Mouse (Mus musculus) midbrain, embryonic 14.5 days (tissue): ENCODE data around the gene Nim1k. TPM values are rescaled to one million over a fixed set of nuclear protein-coding genes. Genes with fewer than 3 reads are reported as not detected.

Experiments
- ATAC-seq: fragments of 200-750 bp; cut with Nextera tagmentation; 2 replicates; pipeline ENCODE4 v1.8.0; 2017; ENCODE audit warnings: moderate number of reproducible peaks, moderate library complexity; ENCODE audit not compliant: low FRiP score, low TSS enrichment
- DNase-seq: peaks from one replicate; pipeline ENCODE4 v3.0.0-alpha.2; 2015
- H3K27ac ChIP-seq: fragments of 300-500 bp; sonication (generic); replicated peaks from 2 replicates; pipeline ENCODE4 v1.5.1; 2014; ENCODE audit warnings: mild to moderate bottlenecking, low read depth, low read length, moderate library complexity
- H3K27me3 ChIP-seq: fragments of 300-500 bp; sonication (generic); 2 replicates; pipeline ENCODE4 v1.6.1; 2014; ENCODE audit warnings: low read length, control low read depth, mixed read lengths; ENCODE audit not compliant: control insufficient read depth, insufficient read depth
- H3K36me3 ChIP-seq: fragments of 300-500 bp; sonication (generic); 2 replicates; pipeline ENCODE4 v1.6.1; 2014; ENCODE audit warnings: low read length, control low read depth; ENCODE audit not compliant: control insufficient read depth, insufficient read depth
- H3K4me1 ChIP-seq: fragments of 300-500 bp; sonication (generic); 2 replicates; pipeline ENCODE4 v1.6.1; 2014; ENCODE audit warnings: mild to moderate bottlenecking, antibody characterized with exemption, low read length, control low read depth; ENCODE audit not compliant: control insufficient read depth, insufficient read depth
- H3K4me2 ChIP-seq: fragments of 300-500 bp; sonication (generic); 2 replicates; pipeline ENCODE4 v1.6.1; 2014; ENCODE audit warnings: mild to moderate bottlenecking, low read length, moderate library complexity
- H3K4me3 ChIP-seq: fragments of 300-500 bp; sonication (generic); replicated peaks from 2 replicates; pipeline ENCODE4 v1.5.1; 2014; ENCODE audit warnings: low read depth, low read length
- H3K9ac ChIP-seq: fragments of 300-500 bp; sonication (generic); replicated peaks from 2 replicates; pipeline ENCODE4 v1.6.1; 2014; ENCODE audit warnings: mild to moderate bottlenecking, low read length, moderate library complexity
- H3K9me3 ChIP-seq: fragments of 300-500 bp; sonication (generic); 2 replicates; pipeline ENCODE4 v1.6.1; 2016; ENCODE audit warnings: low read length, control low read depth, mixed read lengths; ENCODE audit not compliant: control insufficient read depth
- WGBS: fragments of 180-500 bp; shearing (Covaris S2); extraction: QIAGEN DNeasy Blood & Tissue Kit; methylation state at CpG from one replicate; pipeline ENCODE4 v1.1.7; 2014; 5-methylcytosine and 5-hydroxymethylcytosine counted together
- polyA plus RNA-seq: library from polyadenylated mRNA; unstranded; fragments of >200 nt; fragmentation: Nextera tagmentation; extraction: Ambion mirVana; gene quantifications from 2 replicates; pipeline ENCODE4 v1.2.1, GENCODE M21; 2014

Gene Nim1k
- polyA plus RNA-seq, 1 experiment from 2014 or later = 3.8 TPM

GRCm38 (mm10) chr13:119716105-119716504 is 39.6 kb downstream of the Nim1k start:
- no peaks in the 10 kb centered on the region for H3K27me3 ChIP-seq
- no peak overlapping the region for H3K4me3 ChIP-seq
- DNase-seq (no peak), ATAC-seq (no peak)
- WGBS = 83% methylated on average over 2 of the region's 2 CpGs
- no peaks in the 10 kb centered on the region for H3K9me3 ChIP-seq
- no peak overlapping the region for H3K27ac ChIP-seq
- no peak overlapping the region for H3K4me2 ChIP-seq
- no peaks in the 10 kb centered on the region for H3K4me1 ChIP-seq
- peaks cover 20% of the 10 kb centered on the region; the same call in 1 of the 2 replicates for H3K36me3 ChIP-seq
- H3K9ac ChIP-seq = no peak overlapping the region

DNA sequence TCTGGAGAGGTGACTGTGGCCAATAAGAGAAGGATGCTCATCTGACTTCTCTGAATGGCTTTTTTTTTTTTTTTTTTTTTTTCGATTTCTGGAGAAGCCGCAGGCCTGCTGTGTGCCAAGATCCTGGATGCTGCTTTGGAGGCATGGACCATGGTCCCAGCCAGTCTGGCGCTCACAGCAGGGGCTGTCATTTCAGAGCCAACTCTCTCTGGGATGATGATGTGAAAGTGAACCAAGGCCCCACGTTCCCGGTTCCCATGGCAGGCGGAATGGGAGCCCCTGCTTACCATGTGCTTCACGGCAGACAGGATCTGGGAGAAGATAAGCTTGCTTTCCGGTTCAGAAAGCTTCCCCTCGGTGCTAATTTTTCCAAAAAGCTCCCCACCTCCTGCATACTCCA is 41.9 kb downstream of the Nim1k start:
- WGBS = 74% methylated on average over 9 of the region's 9 CpGs
- no peaks in the 10 kb centered on the region for H3K9me3 ChIP-seq
- no peak overlapping the region for H3K9ac ChIP-seq
- H3K4me3 ChIP-seq = no peak overlapping the region
- no peak for DNase-seq
- H3K4me2 ChIP-seq = no peak overlapping the region
- H3K27ac ChIP-seq = no peak overlapping the region
- no peaks in the 10 kb centered on the region for H3K4me1 ChIP-seq
- no peak for ATAC-seq
- no peaks in the 10 kb centered on the region for H3K27me3 ChIP-seq
- peaks cover 42% of the 10 kb centered on the region for H3K36me3 ChIP-seq

- DNase-seq (no peak), ATAC-seq (no peak)
- H3K27ac ChIP-seq = no peak overlapping the region
- 74% methylated on average over 8 of the region's 8 CpGs for WGBS
- no peaks in the 10 kb centered on the region for H3K4me1 ChIP-seq
- H3K4me3 ChIP-seq = no peak overlapping the region
- H3K9ac ChIP-seq = no peak overlapping the region
- H3K9me3 ChIP-seq = no peaks in the 10 kb centered on the region
- H3K27me3 ChIP-seq = no peaks in the 10 kb centered on the region
- H3K36me3 ChIP-seq = peaks cover 47% of the 10 kb centered on the region
- H3K4me2 ChIP-seq = no peak overlapping the region
These were observed 42.4 kb downstream of the Nim1k start for GRCm38 (mm10) chr13:119713107-119713787.

DNA sequence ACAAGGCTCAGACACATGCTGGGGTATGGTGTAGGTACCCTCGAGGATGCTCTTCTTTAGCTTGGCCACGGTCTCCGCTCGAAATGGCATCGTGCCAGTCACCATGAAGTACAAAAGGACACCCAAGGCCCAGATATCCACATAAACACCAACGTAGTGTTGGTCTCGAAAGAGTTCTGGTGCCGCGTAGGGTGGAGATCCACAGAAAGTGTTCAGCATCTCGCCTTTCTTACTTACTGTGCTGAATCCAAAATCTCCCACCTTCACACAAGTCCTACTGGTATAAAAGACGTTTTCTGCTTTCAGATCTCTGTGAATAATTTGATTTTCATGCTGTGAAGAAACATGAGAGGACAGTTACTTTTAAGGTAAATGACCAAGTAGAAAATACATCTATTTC is 43.2 kb downstream of the Nim1k start:
- DNase-seq (no peak), ATAC-seq (no peak)
- Histone ChIP-seq H3K27ac (no peak overlapping the region), H3K4me2 (no peak overlapping the region), H3K4me1 (no peaks in the 10 kb centered on the region), H3K36me3 (peaks cover 52% of the 10 kb centered on the region), H3K4me3 (no peak overlapping the region), H3K27me3 (no peaks in the 10 kb centered on the region), H3K9me3 (no peaks in the 10 kb centered on the region), H3K9ac (no peak overlapping the region)
- WGBS = 91% methylated on average over 11 of the region's 11 CpGs

DNA sequence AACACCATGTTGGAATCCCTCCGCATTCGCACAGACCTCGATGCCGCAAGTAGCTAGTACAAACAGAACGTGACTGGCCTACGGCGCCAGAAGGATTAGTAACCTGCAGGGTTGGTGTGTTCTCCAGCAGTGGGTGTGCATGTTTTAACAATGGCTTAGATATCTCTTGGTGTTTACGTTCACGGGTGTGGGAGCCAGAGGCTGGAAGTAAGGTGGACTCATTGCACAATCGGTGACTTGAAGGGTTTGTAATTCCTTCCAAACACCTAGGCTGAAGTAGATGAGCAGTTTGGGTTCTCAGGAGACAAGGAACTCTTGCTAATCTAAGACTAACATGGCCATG is 45.4 kb downstream of the Nim1k start:
- DNase-seq (no peak), ATAC-seq (no peak)
- no peak overlapping the region for H3K9ac ChIP-seq
- H3K27ac ChIP-seq = no peak overlapping the region
- no peaks in the 10 kb centered on the region for H3K4me1 ChIP-seq
- 84% methylated on average over 10 of the region's 10 CpGs for WGBS
- H3K4me3 ChIP-seq = no peak overlapping the region
- no peak overlapping the region for H3K4me2 ChIP-seq
- no peaks in the 10 kb centered on the region for H3K9me3 ChIP-seq
- peaks cover 71% of the 10 kb centered on the region for H3K36me3 ChIP-seq
- H3K27me3 ChIP-seq = no peaks in the 10 kb centered on the region

DNA sequence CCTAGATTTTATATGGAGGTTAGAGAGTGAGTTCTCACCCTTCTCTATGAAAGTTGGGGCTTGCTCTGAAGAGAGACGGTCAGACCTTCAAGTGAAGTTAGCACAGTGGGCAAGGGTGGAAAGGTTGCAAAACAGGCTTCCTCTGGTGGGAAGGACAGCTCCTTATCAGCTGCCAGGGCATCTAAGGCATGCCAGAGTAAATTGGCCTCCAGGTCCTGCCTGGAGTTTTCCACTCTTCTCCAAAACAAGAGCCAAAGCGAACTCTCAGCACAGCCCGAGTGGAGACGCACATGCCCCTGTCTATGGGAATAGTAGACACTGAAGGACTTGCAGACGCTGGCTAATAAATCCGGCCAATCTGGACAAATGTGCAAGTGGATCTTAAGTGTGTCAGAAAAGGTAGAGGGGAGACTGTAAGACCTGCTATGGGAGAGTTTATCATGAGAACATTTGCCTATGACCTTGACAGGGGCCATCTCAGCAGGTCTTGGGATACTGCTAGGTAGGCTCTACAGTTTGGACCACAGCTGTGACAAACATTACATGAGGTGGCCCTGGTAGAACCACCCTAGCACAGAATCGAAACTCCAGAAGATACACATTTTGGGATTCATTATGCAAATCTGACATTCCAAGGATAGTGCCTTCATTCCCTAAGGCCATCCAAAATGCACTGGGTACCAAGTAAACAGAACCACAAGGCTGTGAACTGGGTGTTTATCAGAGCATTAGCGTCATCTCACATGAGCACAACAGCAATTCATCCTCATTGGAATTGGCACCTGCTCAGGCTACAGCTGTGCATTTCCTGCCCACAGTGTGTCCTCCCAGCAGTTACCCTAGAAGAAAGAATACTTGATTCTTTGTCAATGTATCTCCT is 46.1 kb downstream of the Nim1k start:
- no peaks in the 10 kb centered on the region for H3K27me3 ChIP-seq
- H3K4me1 ChIP-seq = no peaks in the 10 kb centered on the region
- no peak overlapping the region for H3K27ac ChIP-seq
- 93% methylated on average over 8 of the region's 8 CpGs for WGBS
- H3K9ac ChIP-seq = no peak overlapping the region
- H3K9me3 ChIP-seq = no peaks in the 10 kb centered on the region
- ATAC-seq (no peak), DNase-seq (no peak)
- peaks cover 77% of the 10 kb centered on the region for H3K36me3 ChIP-seq
- no peak overlapping the region for H3K4me2 ChIP-seq
- H3K4me3 ChIP-seq = no peak overlapping the region

GRCm38 (mm10) chr13:119708941-119709340 is 46.7 kb downstream of the Nim1k start:
- Histone ChIP-seq H3K4me1 (no peaks in the 10 kb centered on the region), H3K36me3 (peaks cover 84% of the 10 kb centered on the region), H3K4me3 (no peak overlapping the region), H3K9ac (no peak overlapping the region), H3K27ac (no peak overlapping the region), H3K4me2 (no peak overlapping the region), H3K9me3 (no peaks in the 10 kb centered on the region), H3K27me3 (no peaks in the 10 kb centered on the region)
- ATAC-seq (no peak), DNase-seq (no peak)
- 91% methylated on average over 5 of the region's 5 CpGs for WGBS

GRCm38 (mm10) chr13:119707906-119708305 is 47.8 kb downstream of the Nim1k start:
- Histone ChIP-seq H3K4me2 (no peak overlapping the region), H3K4me3 (no peak overlapping the region), H3K36me3 (peaks cover 89% of the 10 kb centered on the region), H3K27ac (no peak overlapping the region), H3K4me1 (no peaks in the 10 kb centered on the region), H3K9me3 (no peaks in the 10 kb centered on the region), H3K9ac (no peak overlapping the region), H3K27me3 (no peaks in the 10 kb centered on the region)
- DNase-seq (no peak), ATAC-seq (no peak)
- WGBS = 94% methylated on average over 6 of the region's 6 CpGs

GRCm38 (mm10) chr13:119706953-119707352 is 48.7 kb downstream of the Nim1k start:
- DNase-seq (no peak), ATAC-seq (no peak)
- no peak overlapping the region for H3K4me2 ChIP-seq
- peaks cover 89% of the 10 kb centered on the region for H3K36me3 ChIP-seq
- H3K4me3 ChIP-seq = no peak overlapping the region
- no peak overlapping the region for H3K27ac ChIP-seq
- 89% methylated on average over 7 of the region's 7 CpGs for WGBS
- H3K27me3 ChIP-seq = no peaks in the 10 kb centered on the region
- no peaks in the 10 kb centered on the region for H3K9me3 ChIP-seq
- H3K4me1 ChIP-seq = no peaks in the 10 kb centered on the region
- no peak overlapping the region for H3K9ac ChIP-seq
